Mouse (Mus musculus): Measurements from ENCODE around the gene Pdia5.

GRCm38 (mm10) chr16:35442026-35442415 is 48.7 kb downstream of the Pdia5 start:
- TF ChIP-seq CTCF (IDR thresholded peaks at IDR 0.05; ENCODE audit: insufficient read depth, low read length) (no peak), POLR2A (IDR thresholded peaks at IDR 0.05; ENCODE audit: borderline replicate concordance, extremely low read depth, low read depth, low read length) (no peak)
